Mouse (Mus musculus): ENCODE measurements around the gene Gla. TPM values are rescaled to one million over a fixed set of nuclear protein-coding genes. Genes with fewer than 3 reads are reported as not detected.

Gla gene
- polyA plus RNA-seq (2015; fragmentation: Nextera tagmentation; extraction: Ambion mirVana), result 5.2 and 7.0 TPM in 2 replicates

GRCm38 (mm10) chrX:134600659-134601379, at the start of gene Gla, which contains the start of gene Hnrnph2:
Gene Gla (minus strand): TSS chrX:134601125.
Gene Hnrnph2 (plus strand): TSS chrX:134601179.
- Histone ChIP-seq H3K36me3 (ENCODE audit: insufficient read depth, low read length) (no peaks in the 10 kb centered on the region), H3K4me3 (ENCODE audit: low read length) (peak within 1 kb of the TSS; percentile 65), H3K4me2 (replicated peaks; ENCODE audit: low read depth, low read length) (peak within 1 kb of the TSS; percentile 64), H3K27me3 (ENCODE audit: insufficient read depth, low read length) (no peaks in the 10 kb centered on the region; the same call in 1 of the 2 replicates), H3K9me3 (ENCODE audit: low read length) (no peaks in the 10 kb centered on the region), H3K4me1 (ENCODE audit: insufficient read depth, low read length) (no peaks in the 10 kb centered on the region), H3K9ac (replicated peaks; ENCODE audit: low read length) (peak within 1 kb of the TSS; percentile 74), H3K27ac (ENCODE audit: low read length) (peak within 1 kb of the TSS; percentile 92)
- ATAC-seq (ENCODE audit: low FRiP score, low TSS enrichment), result peak; percentile 98
- WGBS, result 25% methylated on average over 33 of the region's 33 CpGs

- Histone ChIP-seq H3K27me3 (ENCODE audit: insufficient read depth, low read length) (peaks cover under 1% of the 10 kb centered on the region; the same call in 1 of the 2 replicates), H3K9ac (replicated peaks; ENCODE audit: low read length) (no peak overlapping the region), H3K4me1 (ENCODE audit: insufficient read depth, low read length) (no peaks in the 10 kb centered on the region), H3K9me3 (ENCODE audit: low read length) (no peaks in the 10 kb centered on the region), H3K4me2 (replicated peaks; ENCODE audit: low read depth, low read length) (no peak overlapping the region; the same call in 1 of the 2 replicates), H3K36me3 (ENCODE audit: insufficient read depth, low read length) (no peaks in the 10 kb centered on the region), H3K4me3 (ENCODE audit: low read length) (no peak overlapping the region), H3K27ac (ENCODE audit: low read length) (no peak overlapping the region)
- ATAC-seq (ENCODE audit: low FRiP score, low TSS enrichment), result peak; percentile 88
- WGBS, result 25% methylated on average over 11 of the region's 11 CpGs
Measured at GRCm38 (mm10) chrX:134648031-134648692, 47.2 kb upstream of the Gla start.

- Histone ChIP-seq H3K4me3 (ENCODE audit: low read length) (no peak overlapping the region), H3K4me1 (ENCODE audit: insufficient read depth, low read length) (no peaks in the 10 kb centered on the region), H3K36me3 (ENCODE audit: insufficient read depth, low read length) (no peaks in the 10 kb centered on the region), H3K9me3 (ENCODE audit: low read length) (no peaks in the 10 kb centered on the region), H3K4me2 (replicated peaks; ENCODE audit: low read depth, low read length) (no peak overlapping the region), H3K27me3 (ENCODE audit: insufficient read depth, low read length) (peaks cover 4% of the 10 kb centered on the region; the same call in 1 of the 2 replicates), H3K27ac (ENCODE audit: low read length) (0 out of 2 replicates have a peak overlapping the region, but pooled peaks have one; percentile 18), H3K9ac (replicated peaks; ENCODE audit: low read length) (no peak overlapping the region)
- ATAC-seq (ENCODE audit: low FRiP score, low TSS enrichment), result no peak
- 60% methylated on average over 8 of the region's 8 CpGs for WGBS
Measured at GRCm38 (mm10) chrX:134647421-134647820, 46.5 kb upstream of the Gla start.

GRCm38 (mm10) chrX:134646338-134646737, 45.4 kb upstream of the Gla start:
- H3K4me3 ChIP-seq (ENCODE audit: low read length), result no peak overlapping the region
- no peaks in the 10 kb centered on the region for H3K36me3 ChIP-seq (ENCODE audit: insufficient read depth, low read length)
- no peaks in the 10 kb centered on the region for H3K4me1 ChIP-seq (ENCODE audit: insufficient read depth, low read length)
- peaks cover 4% of the 10 kb centered on the region; the same call in 1 of the 2 replicates for H3K27me3 ChIP-seq (ENCODE audit: insufficient read depth, low read length)
- 90% methylated on average over 1 of the region's 1 CpGs for WGBS
- H3K27ac ChIP-seq (ENCODE audit: low read length), result no peak overlapping the region
- H3K9me3 ChIP-seq (ENCODE audit: low read length), result no peaks in the 10 kb centered on the region
- no peak overlapping the region for H3K4me2 ChIP-seq (replicated peaks; ENCODE audit: low read depth, low read length)
- no peak for ATAC-seq (ENCODE audit: low FRiP score, low TSS enrichment)
- H3K9ac ChIP-seq (replicated peaks; ENCODE audit: low read length), result no peak overlapping the region

GRCm38 (mm10) chrX:134641000-134641760, 40.3 kb upstream of the Gla start:
- 70% methylated on average over 10 of the region's 10 CpGs for WGBS
- no peak overlapping the region for H3K4me3 ChIP-seq (ENCODE audit: low read length)
- no peak overlapping the region for H3K4me2 ChIP-seq (replicated peaks; ENCODE audit: low read depth, low read length)
- no peak for ATAC-seq (ENCODE audit: low FRiP score, low TSS enrichment)
- H3K36me3 ChIP-seq (ENCODE audit: insufficient read depth, low read length), result no peaks in the 10 kb centered on the region
- no peak overlapping the region for H3K9ac ChIP-seq (replicated peaks; ENCODE audit: low read length)
- H3K9me3 ChIP-seq (ENCODE audit: low read length), result no peaks in the 10 kb centered on the region
- 0 out of 2 replicates have a peak overlapping the region, but pooled peaks have one; percentile 29 for H3K27ac ChIP-seq (ENCODE audit: low read length)
- H3K4me1 ChIP-seq (ENCODE audit: insufficient read depth, low read length), result no peaks in the 10 kb centered on the region
- peaks cover 4% of the 10 kb centered on the region; the same call in 1 of the 2 replicates for H3K27me3 ChIP-seq (ENCODE audit: insufficient read depth, low read length)

- H3K27ac ChIP-seq (ENCODE audit: low read length), result 0 out of 2 replicates have a peak overlapping the region, but pooled peaks have one; percentile 24
- no peaks in the 10 kb centered on the region for H3K9me3 ChIP-seq (ENCODE audit: low read length)
- H3K27me3 ChIP-seq (ENCODE audit: insufficient read depth, low read length), result no peaks in the 10 kb centered on the region; the same call in 1 of the 2 replicates
- ATAC-seq (ENCODE audit: low FRiP score, low TSS enrichment), result no peak
- 64% methylated on average over 3 of the region's 3 CpGs for WGBS
- no peak overlapping the region for H3K4me3 ChIP-seq (ENCODE audit: low read length)
- no peaks in the 10 kb centered on the region for H3K4me1 ChIP-seq (ENCODE audit: insufficient read depth, low read length)
- no peaks in the 10 kb centered on the region for H3K36me3 ChIP-seq (ENCODE audit: insufficient read depth, low read length)
- no peak overlapping the region for H3K4me2 ChIP-seq (replicated peaks; ENCODE audit: low read depth, low read length)
- H3K9ac ChIP-seq (replicated peaks; ENCODE audit: low read length), result no peak overlapping the region
Measured at GRCm38 (mm10) chrX:134635860-134636259, 34.9 kb upstream of the Gla start.

GRCm38 (mm10) chrX:134635111-134635510, 34.2 kb upstream of the Gla start:
- WGBS, result 51% methylated on average over 3 of the region's 3 CpGs
- ATAC-seq (ENCODE audit: low FRiP score, low TSS enrichment), result no peak
- Histone ChIP-seq H3K27me3 (ENCODE audit: insufficient read depth, low read length) (no peaks in the 10 kb centered on the region; the same call in 1 of the 2 replicates), H3K27ac (ENCODE audit: low read length) (no peak overlapping the region), H3K4me1 (ENCODE audit: insufficient read depth, low read length) (no peaks in the 10 kb centered on the region), H3K9me3 (ENCODE audit: low read length) (no peaks in the 10 kb centered on the region), H3K4me3 (ENCODE audit: low read length) (no peak overlapping the region), H3K4me2 (replicated peaks; ENCODE audit: low read depth, low read length) (no peak overlapping the region), H3K36me3 (ENCODE audit: insufficient read depth, low read length) (no peaks in the 10 kb centered on the region), H3K9ac (replicated peaks; ENCODE audit: low read length) (no peak overlapping the region)

GRCm38 (mm10) chrX:134632710-134633109, 31.8 kb upstream of the Gla start:
- Histone ChIP-seq H3K4me2 (replicated peaks; ENCODE audit: low read depth, low read length) (no peak overlapping the region), H3K27me3 (ENCODE audit: insufficient read depth, low read length) (no peaks in the 10 kb centered on the region; the same call in 1 of the 2 replicates), H3K36me3 (ENCODE audit: insufficient read depth, low read length) (no peaks in the 10 kb centered on the region), H3K9ac (replicated peaks; ENCODE audit: low read length) (no peak overlapping the region), H3K9me3 (ENCODE audit: low read length) (no peaks in the 10 kb centered on the region), H3K4me1 (ENCODE audit: insufficient read depth, low read length) (no peaks in the 10 kb centered on the region), H3K27ac (ENCODE audit: low read length) (no peak overlapping the region), H3K4me3 (ENCODE audit: low read length) (no peak overlapping the region)
- WGBS, result 92% methylated on average over 5 of the region's 5 CpGs
- ATAC-seq (ENCODE audit: low FRiP score, low TSS enrichment), result no peak

- no peaks in the 10 kb centered on the region for H3K36me3 ChIP-seq (ENCODE audit: insufficient read depth, low read length)
- ATAC-seq (ENCODE audit: low FRiP score, low TSS enrichment), result no peak
Measured at GRCm38 (mm10) chrX:134628200-134628599, 27.3 kb upstream of the Gla start.

More at GRCm38 (mm10) chrX:134628200-134628599, 27.3 kb upstream of the Gla start:
- H3K27ac ChIP-seq (ENCODE audit: low read length), result no peak overlapping the region
- no peaks in the 10 kb centered on the region for H3K4me1 ChIP-seq (ENCODE audit: insufficient read depth, low read length)
- no peak overlapping the region for H3K4me2 ChIP-seq (replicated peaks; ENCODE audit: low read depth, low read length)
- no peak overlapping the region for H3K4me3 ChIP-seq (ENCODE audit: low read length)
- 53% methylated on average over 2 of the region's 2 CpGs for WGBS
- no peaks in the 10 kb centered on the region for H3K9me3 ChIP-seq (ENCODE audit: low read length)
- H3K27me3 ChIP-seq (ENCODE audit: insufficient read depth, low read length), result no peaks in the 10 kb centered on the region; the same call in 1 of the 2 replicates
- no peak overlapping the region for H3K9ac ChIP-seq (replicated peaks; ENCODE audit: low read length)

All from kidney, embryonic 16.5 days (tissue).